Comparison of ENCODE assay signal across 7 mouse cellular contexts in genomic region chr16:85807626-85808025, GRCm38 (mm10). TPM values are rescaled to one million over a fixed set of nuclear protein-coding genes. Genes with fewer than 3 reads are reported as not detected.
A peak's percentile ranks its signal among the peaks of the same experiment; 100 is the strongest.
DNase-seq lines count a peak whose midpoint lies in the region; ATAC-seq and TF ChIP-seq lines count a peak whose summit lies in the region.

No protein-coding gene starts in this region.

- 4% methylated on average over 2 of the region's 2 CpGs for WGBS in limb, embryonic 15.5 days

- H3K27ac ChIP-seq in gastrocnemius, adult 2 months = peak overlapping the region; percentile 51; the same call in 1 of the 2 replicates
- 0 out of 2 replicates have a peak overlapping the region, but pooled peaks have one; percentile 38 for H3K27ac ChIP-seq in limb, embryonic 15.5 days

- TF ChIP-seq POLR2A in brain, embryonic 14.5 days (IDR thresholded peaks at IDR 0.05; ENCODE audit: borderline replicate concordance, extremely low read depth, insufficient read depth, insufficient read length, poor library complexity, severe bottlenecking) = no peak

- no peaks in the 10 kb centered on the region for H3K9me3 ChIP-seq in limb, embryonic 15.5 days

- peak overlapping the region; percentile 58; the same call in 1 of the 2 replicates for H3K4me3 ChIP-seq in gastrocnemius, adult 2 months
- no peak overlapping the region for H3K4me3 ChIP-seq in limb, embryonic 15.5 days

- H3K36me3 ChIP-seq in limb, embryonic 15.5 days = no peaks in the 10 kb centered on the region

- TF ChIP-seq CTCF in brain, embryonic 14.5 days (IDR thresholded peaks at IDR 0.05; ENCODE audit: borderline replicate concordance, extremely low read depth, insufficient read depth, insufficient read length) = peak; percentile 59; the same call in 1 of the 2 replicates
- peak; percentile 72 for TF ChIP-seq CTCF in gastrocnemius, adult 2 months (IDR thresholded peaks at IDR 0.05)

- peaks cover 14% of the 10 kb centered on the region; the same call in 1 of the 2 replicates for H3K4me1 ChIP-seq in limb, embryonic 15.5 days

- H3K27me3 ChIP-seq in limb, embryonic 15.5 days = no peaks in the 10 kb centered on the region

- intact Hi-C loops in gastrocnemius, adult 2 months (cut with DNase I) = loop anchor here (1.0 to 2.0 kb wide), 4 partner anchors 495 to 1443 kb away; no protein-coding TSS in a partner anchor

- DNase-seq in ovary, postnatal 36 days (ENCODE audit: low spot score) = peak; percentile 55
- no peak for DNase-seq in ovary, postnatal 10 days (ENCODE audit: low spot score)
- peak; percentile 67 for DNase-seq in brain, embryonic 14.5 days (ENCODE audit: low read depth)
- DNase-seq in gastrocnemius, adult 2 months = peak; percentile 65
- DNase-seq in kidney, adult 8-10 months = peak; percentile 51 to 75
- peak; percentile 23 for DNase-seq in right cerebral cortex, postnatal 25 days

- no peak overlapping the region for H3K9ac ChIP-seq in limb, embryonic 15.5 days

- ATAC-seq in limb, embryonic 15.5 days (ENCODE audit: insufficient number of reproducible peaks, low FRiP score, low TSS enrichment, low read depth) = no peak

- no peak overlapping the region for H3K4me2 ChIP-seq in limb, embryonic 15.5 days

RNA-seq across cellular contexts. Expression of gene Adamts1, which starts 4.7 kb away (rescaled TPM):
- polyA plus RNA-seq in brain, embryonic 14.5 days (2012; rRNA removed) = 7.8 and 9.7 TPM in 2 replicates
- total RNA-seq in gastrocnemius, adult 2 months (2021) = 10 to 100 TPM; 17.3 to 24.4 TPM
- polyA plus RNA-seq in limb, embryonic 15.5 days (2015; fragmentation: Nextera tagmentation; extraction: Ambion mirVana) = 47.3 and 49.5 TPM in 2 replicates
